Comparison of ENCODE assay signal across 9 mouse cellular contexts in genomic region chr10:103236460-103236772, GRCm38 (mm10). TPM values are rescaled to one million over a fixed set of nuclear protein-coding genes. Genes with fewer than 3 reads are reported as not detected.
A peak's percentile ranks its signal among the peaks of the same experiment; 100 is the strongest.
DNase-seq lines count a peak whose midpoint lies in the region; ATAC-seq and TF ChIP-seq lines count a peak whose summit lies in the region.
"Had no signal": no experiment of that assay in that cellular context is flagged by ENCODE, and none has a peak within 500 bp of the region (broad histone marks: within the 10 kb centered on the region; RNA-seq: fewer than 3 reads in every experiment).

No protein-coding gene starts in this region.

- no peak for DNase-seq in lung, embryonic 14.5 days
- no peak for DNase-seq in lung, postnatal 36 days
- DNase-seq in limb, embryonic 10.5 days (ENCODE audit: low spot score): no peak
- no peak for DNase-seq in layer of hippocampus, postnatal 10 days (ENCODE audit: low spot score in 2 of 2)
- DNase-seq in embryo, embryonic 10 days (ENCODE audit: low spot score): no peak

- H3K4me2 ChIP-seq in lung, embryonic 14.5 days: peak overlapping the region; percentile 68
- peak overlapping the region; percentile 72 for H3K4me2 ChIP-seq in forebrain, embryonic 16.5 days (ENCODE audit: low read length)
- peak overlapping the region; percentile 71; the same call in 1 of the 2 replicates for H3K4me2 ChIP-seq in stomach, embryonic 15.5 days

- no peaks in the 10 kb centered on the region for H3K9me3 ChIP-seq in lung, embryonic 14.5 days (ENCODE audit: low read depth, low read length)
- no peaks in the 10 kb centered on the region for H3K9me3 ChIP-seq in forebrain, embryonic 16.5 days (ENCODE audit: control insufficient read depth, low read length)
- H3K9me3 ChIP-seq in limb, embryonic 10.5 days (replicated peaks): no peaks in the 10 kb centered on the region
- H3K9me3 ChIP-seq in stomach, embryonic 15.5 days: no peaks in the 10 kb centered on the region

- WGBS in lung, embryonic 14.5 days: 14% methylated on average over 4 of the region's 4 CpGs
- 21% methylated on average over 4 of the region's 4 CpGs for WGBS in forebrain, embryonic 16.5 days
- 17% methylated on average over 4 of the region's 4 CpGs for WGBS in limb, embryonic 10.5 days
- 21% methylated on average over 4 of the region's 4 CpGs for WGBS in stomach, embryonic 15.5 days

- TF ChIP-seq CTCF in lung, embryonic 14.5 days (IDR thresholded peaks at IDR 0.05; ENCODE audit: low read depth): no peak

- H3K4me3 ChIP-seq in lung, embryonic 14.5 days (ENCODE audit: low read depth, low read length): peak overlapping the region; percentile 49; the same call in 1 of the 2 replicates
- peak overlapping the region; percentile 54 for H3K4me3 ChIP-seq in forebrain, embryonic 16.5 days (replicated peaks; ENCODE audit: low read length)
- H3K4me3 ChIP-seq in limb, embryonic 10.5 days: peak overlapping the region; percentile 60
- H3K4me3 ChIP-seq in stomach, embryonic 15.5 days (replicated peaks): no peak overlapping the region

- no peaks in the 10 kb centered on the region for H3K27me3 ChIP-seq in lung, embryonic 14.5 days (ENCODE audit: insufficient read depth, low read length)
- H3K27me3 ChIP-seq in forebrain, embryonic 16.5 days (replicated peaks; ENCODE audit: control insufficient read depth, insufficient read depth, low read length): no peaks in the 10 kb centered on the region; the same call in 1 of the 2 replicates
- no peaks in the 10 kb centered on the region for H3K27me3 ChIP-seq in limb, embryonic 10.5 days (ENCODE audit: low read depth, poor library complexity, severe bottlenecking)
- H3K27me3 ChIP-seq in stomach, embryonic 15.5 days (replicated peaks): no peaks in the 10 kb centered on the region

- H3K36me3 ChIP-seq in lung, embryonic 14.5 days (ENCODE audit: insufficient read depth): no peaks in the 10 kb centered on the region
- no peaks in the 10 kb centered on the region for H3K36me3 ChIP-seq in forebrain, embryonic 16.5 days (ENCODE audit: control insufficient read depth, insufficient read depth)
- no peaks in the 10 kb centered on the region for H3K36me3 ChIP-seq in limb, embryonic 10.5 days
- no peaks in the 10 kb centered on the region for H3K36me3 ChIP-seq in stomach, embryonic 15.5 days

- H3K27ac ChIP-seq in lung, embryonic 14.5 days (ENCODE audit: low read depth): no peak overlapping the region
- no peak overlapping the region for H3K27ac ChIP-seq in forebrain, embryonic 16.5 days (ENCODE audit: low read length)
- H3K27ac ChIP-seq in limb, embryonic 10.5 days: no peak overlapping the region
- H3K27ac ChIP-seq in stomach, embryonic 15.5 days: no peak overlapping the region

- ATAC-seq in lung, embryonic 14.5 days (ENCODE audit: insufficient read depth): no peak
- peak; percentile 32 for ATAC-seq in forebrain, embryonic 16.5 days
- ATAC-seq in stomach, embryonic 15.5 days (ENCODE audit: insufficient read depth, low FRiP score, low read depth): no peak

- H3K9ac ChIP-seq in lung, embryonic 14.5 days: no peak overlapping the region
- no peak overlapping the region for H3K9ac ChIP-seq in forebrain, embryonic 16.5 days (replicated peaks; ENCODE audit: low read depth, low read length)
- no peak overlapping the region for H3K9ac ChIP-seq in stomach, embryonic 15.5 days

- no peaks in the 10 kb centered on the region for H3K4me1 ChIP-seq in lung, embryonic 14.5 days (ENCODE audit: insufficient read depth)
- H3K4me1 ChIP-seq in forebrain, embryonic 16.5 days (replicated peaks; ENCODE audit: control insufficient read depth, insufficient read depth, low read length): peaks cover 2% of the 10 kb centered on the region
- 0 out of 2 replicates have a peak, but pooled peaks cover 3% of the 10 kb centered on the region for H3K4me1 ChIP-seq in limb, embryonic 10.5 days
- no peaks in the 10 kb centered on the region; the same call in 1 of the 2 replicates for H3K4me1 ChIP-seq in stomach, embryonic 15.5 days

RNA-seq across cellular contexts. Expression of gene Lrriq1, which starts 0.3 kb away (rescaled TPM):
- 0.17 and 0.55 TPM in 2 replicates for polyA plus RNA-seq in lung, embryonic 14.5 days (2014; fragmentation: Nextera tagmentation; extraction: Ambion mirVana)
- 2.6 and 3.1 TPM in 2 replicates for polyA plus RNA-seq in forebrain, embryonic 16.5 days (2015; fragmentation: Nextera tagmentation; extraction: Ambion mirVana)
- 0.31 and 0.49 TPM in 2 replicates for polyA plus RNA-seq in limb, embryonic 10.5 days (2016; fragmentation: Nextera tagmentation; extraction: Ambion mirVana)
- polyA plus RNA-seq in stomach, embryonic 15.5 days (2015; fragmentation: Nextera tagmentation; extraction: Ambion mirVana): 0.69 and 0.85 TPM in 2 replicates
- total RNA-seq in layer of hippocampus, postnatal 10 days (2021): 1 to 10 TPM; 3.4 to 5.2 TPM
- total RNA-seq: common myeloid progenitor, adult 5-6 weeks; gastrocnemius, postnatal 10 days had no signal
